ENCODE assay signal across 17 mouse cellular contexts in the genomic region with DNA sequence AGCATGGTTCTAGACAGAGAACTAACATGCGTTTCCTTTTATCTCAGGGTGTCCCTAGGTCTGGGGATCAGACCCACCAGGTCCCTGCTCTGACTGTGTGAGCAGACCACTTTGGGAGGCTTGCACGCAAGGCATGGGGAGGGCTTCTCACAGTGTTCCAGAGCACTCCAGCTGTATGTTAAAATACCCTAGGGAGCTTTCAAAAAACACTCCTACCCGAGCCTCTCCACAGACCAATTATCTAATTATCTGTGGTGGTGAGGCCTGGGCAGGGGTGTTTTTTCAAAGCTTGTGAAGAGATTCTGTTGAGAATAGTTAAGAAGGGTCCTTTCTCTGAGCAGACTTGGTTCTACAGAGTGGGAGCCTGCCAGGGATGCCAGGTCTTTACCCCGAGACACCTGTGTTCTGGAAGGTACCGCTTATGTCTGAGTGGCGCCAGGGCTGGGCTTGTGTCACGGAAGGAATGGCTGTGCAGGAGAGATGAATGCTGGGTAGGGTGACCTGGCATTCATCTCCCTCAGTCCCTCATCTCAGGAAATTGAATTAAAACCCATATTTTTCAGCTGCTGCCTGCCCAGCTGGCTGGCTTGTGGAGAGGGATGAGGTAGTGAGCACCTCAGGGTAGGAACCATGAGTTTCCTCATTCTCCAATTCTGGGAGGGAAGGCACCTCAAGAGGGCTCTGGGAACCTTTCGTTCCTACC.
"Had no signal": no experiment of that assay in that cellular context is flagged by ENCODE, and none has a peak within 500 bp of the region (broad histone marks: within the 10 kb centered on the region; RNA-seq: fewer than 3 reads in every experiment).

No protein-coding gene starts in this region.

- H3K4me3 ChIP-seq: limb, embryonic 10.5 days; limb, embryonic 13.5 days; liver, embryonic 12.5 days; liver, embryonic 15.5 days; lung, embryonic 15.5 days; megakaryocyte, embryonic 14.5 days; midbrain, embryonic 15.5 days had no signal

- H3K27me3 ChIP-seq: midbrain, embryonic 15.5 days had no signal

- DNase-seq: kidney, adult 9 months; kidney, postnatal 14 days; kidney, postnatal 4 days; liver; lung, adult 18-20 months; lung, postnatal 10 days; lung, postnatal 36 days; thymus, adult 18-20 months; thymus, postnatal 36 days had no signal

- H3K4me1 ChIP-seq: liver, embryonic 12.5 days; liver, embryonic 15.5 days had no signal

- H3K9ac ChIP-seq: limb, embryonic 13.5 days; liver, embryonic 12.5 days; liver, embryonic 15.5 days; lung, embryonic 15.5 days; midbrain, embryonic 15.5 days had no signal

- H3K9me3 ChIP-seq: limb, embryonic 10.5 days; limb, embryonic 13.5 days; liver, embryonic 12.5 days; liver, embryonic 15.5 days; lung, embryonic 15.5 days; megakaryocyte, embryonic 14.5 days; midbrain, embryonic 15.5 days had no signal

- H3K4me2 ChIP-seq: limb, embryonic 13.5 days; liver, embryonic 12.5 days; liver, embryonic 15.5 days; lung, embryonic 15.5 days; midbrain, embryonic 11.5 days; midbrain, embryonic 15.5 days had no signal

- H3K27ac ChIP-seq: limb, embryonic 10.5 days; limb, embryonic 13.5 days; liver, embryonic 12.5 days; liver, embryonic 15.5 days; lung, embryonic 15.5 days; midbrain, embryonic 15.5 days had no signal

- H3K36me3 ChIP-seq: limb, embryonic 10.5 days; limb, embryonic 13.5 days; liver, embryonic 12.5 days; liver, embryonic 15.5 days; lung, embryonic 15.5 days; midbrain, embryonic 15.5 days had no signal

- ATAC-seq: liver, embryonic 12.5 days; midbrain, embryonic 15.5 days had no signal
